Comparison of ENCODE assay signal across 7 mouse cellular contexts in genomic region chr12:29534761-29535300, GRCm38 (mm10). TPM values are rescaled to one million over a fixed set of nuclear protein-coding genes. Genes with fewer than 3 reads are reported as not detected.
DNase-seq lines count a peak whose midpoint lies in the region; ATAC-seq lines count a peak whose summit lies in the region.

No protein-coding gene starts in this region.

- no peaks in the 10 kb centered on the region for H3K9me3 ChIP-seq in forebrain, embryonic 16.5 days (ENCODE audit: control insufficient read depth, low read length)
- H3K9me3 ChIP-seq in midbrain, embryonic 12.5 days = no peaks in the 10 kb centered on the region

- H3K9ac ChIP-seq in forebrain, embryonic 16.5 days (replicated peaks; ENCODE audit: low read depth, low read length) = peak overlapping the region; percentile 82
- H3K9ac ChIP-seq in midbrain, embryonic 12.5 days (replicated peaks) = peak overlapping the region; percentile 62

- ATAC-seq in forebrain, embryonic 16.5 days = peak; percentile 43
- ATAC-seq in midbrain, embryonic 12.5 days (ENCODE audit: low FRiP score, low read depth) = peak; percentile 52
- no peak for ATAC-seq in inflammation-experienced regulatory T-cells, adult 6 months

- H3K4me1 ChIP-seq in forebrain, embryonic 16.5 days (replicated peaks; ENCODE audit: control insufficient read depth, insufficient read depth, low read length) = peaks cover 35% of the 10 kb centered on the region
- H3K4me1 ChIP-seq in midbrain, embryonic 12.5 days = peaks cover 50% of the 10 kb centered on the region

- under 1% methylated on average over 25 of the region's 25 CpGs for WGBS in forebrain, embryonic 16.5 days
- WGBS in midbrain, embryonic 12.5 days = under 1% methylated on average over 25 of the region's 25 CpGs

- H3K36me3 ChIP-seq in forebrain, embryonic 16.5 days (ENCODE audit: control insufficient read depth, insufficient read depth) = no peaks in the 10 kb centered on the region
- no peaks in the 10 kb centered on the region for H3K36me3 ChIP-seq in midbrain, embryonic 12.5 days

- H3K27ac ChIP-seq in forebrain, embryonic 16.5 days (ENCODE audit: low read length) = peak overlapping the region; percentile 97
- peak overlapping the region; percentile 90 for H3K27ac ChIP-seq in midbrain, embryonic 12.5 days (replicated peaks)

- peak overlapping the region; percentile 90 for H3K4me2 ChIP-seq in forebrain, embryonic 16.5 days (ENCODE audit: low read length)
- peak overlapping the region; percentile 59 for H3K4me2 ChIP-seq in midbrain, embryonic 12.5 days (replicated peaks)

- DNase-seq in MN1 (ENCODE audit: low spot score) = peak; percentile 73
- DNase-seq in cerebellum, adult 18-20 months = peak; percentile 68 to 78
- no peak for DNase-seq in lung, postnatal 36 days
- DNase-seq in urinary bladder, postnatal 36 days (ENCODE audit: low spot score in 2 of 2) = no peak

- peak overlapping the region; percentile 59 for H3K4me3 ChIP-seq in forebrain, embryonic 16.5 days (replicated peaks; ENCODE audit: low read length)
- peak overlapping the region; percentile 45 for H3K4me3 ChIP-seq in midbrain, embryonic 12.5 days

- H3K27me3 ChIP-seq in forebrain, embryonic 16.5 days (replicated peaks; ENCODE audit: control insufficient read depth, insufficient read depth, low read length) = no peaks in the 10 kb centered on the region
- peaks cover 60% of the 10 kb centered on the region for H3K27me3 ChIP-seq in midbrain, embryonic 12.5 days

RNA-seq across cellular contexts. Expression of gene Myt1l, which starts 6.6 kb away (rescaled TPM):
- polyA plus RNA-seq in forebrain, embryonic 16.5 days (2015; fragmentation: Nextera tagmentation; extraction: Ambion mirVana) = 261 and 316 TPM in 2 replicates
- polyA plus RNA-seq in midbrain, embryonic 12.5 days (2016; fragmentation: Nextera tagmentation; extraction: Ambion mirVana) = 53.0 and 53.1 TPM in 2 replicates
- under 1 TPM in 1 of 3 experiments, not detected in 2; 0.42 TPM for polyA plus RNA-seq in inflammation-experienced regulatory T-cells, adult 6 months (2017; shearing (Covaris generic))

Comparison
In these comparisons a context has a peak if more than half of its experiments do, and no peak if none do; other contexts are left out.
1. DNase-seq: peak in MN1 (single experiment) and cerebellum, adult 18-20 months (2 of 2); none in lung, postnatal 36 days (single experiment) and urinary bladder, postnatal 36 days (0 of 2).
2. RNA of gene Myt1l, which starts 6.6 kb away (polyA plus RNA-seq): 261 to 316 TPM in forebrain, embryonic 16.5 days and 53.0 to 53.1 TPM in midbrain, embryonic 12.5 days; 0.42 TPM in inflammation-experienced regulatory T-cells, adult 6 months; every median in the first group is over 10 times any median in the second.